Mouse (Mus musculus) neural tube, postnatal 0 days (tissue): ENCODE results near the gene Tmem252. TPM values are rescaled to one million over a fixed set of nuclear protein-coding genes. Genes with fewer than 3 reads are reported as not detected.

Experiments used
- polyA plus RNA-seq: library from polyadenylated mRNA; unstranded; fragments of >200 nt; fragmentation: Nextera tagmentation; extraction: Ambion mirVana; gene quantifications from 2 replicates; pipeline ENCODE4 v1.2.1, GENCODE M21; 2015

Tmem252 gene
- 2.8 and 2.9 TPM in 2 replicates for polyA plus RNA-seq

DNA sequence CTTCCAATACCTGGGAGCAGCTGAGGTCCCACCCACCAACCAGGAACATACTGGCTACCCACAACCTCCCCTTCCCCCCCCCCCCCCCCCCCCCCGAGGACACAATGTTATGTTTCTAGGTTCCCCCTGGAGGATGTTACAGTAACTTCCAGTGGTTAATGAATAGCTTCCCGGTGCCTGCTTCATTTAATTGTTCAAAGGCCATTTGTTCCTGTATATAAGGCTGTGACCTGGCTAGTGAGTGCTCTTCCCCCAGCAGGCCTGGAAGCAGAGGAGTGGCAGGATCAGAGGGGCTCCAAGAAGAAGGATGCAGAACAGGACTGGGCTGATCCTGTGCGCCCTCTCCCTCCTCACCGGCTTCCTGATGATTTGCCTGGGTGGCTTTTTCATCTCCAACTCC, at the start of gene Tmem252:
TSS of gene Tmem252 (plus strand) at position 247 of the 400 bp plus-strand sequence.

Other genes with a start within 250 kb of the Tmem252 start
- gene Fam122a, start 196.7 kb upstream of the Tmem252 start, polyA plus RNA-seq, result 57.8 and 74.0 TPM in 2 replicates
- gene Pip5k1b, start 118.1 kb upstream of the Tmem252 start, polyA plus RNA-seq, result 2.1 and 2.4 TPM in 2 replicates
- 2.1 TPM in 2 replicates for gene Pgm5, start 187.8 kb downstream of the Tmem252 start, polyA plus RNA-seq
- gene Gm10053, start 201.7 kb downstream of the Tmem252 start, polyA plus RNA-seq, result 387 and 438 TPM in 2 replicates
- gene Foxd4, start 227.2 kb downstream of the Tmem252 start, polyA plus RNA-seq, result not detected in 2 replicates